Mouse (Mus musculus) spleen, adult 2 months (tissue): ENCODE measurements at regions not wholly inside any gene's neighbourhood (a gene's known extent, or its start where the extent isn't known, plus 50 kb on each side); places are given as distances from the start of the nearest gene placed in this dataset.

Source experiments
- CTCF ChIP-seq: fragments of 200-500 bp; IDR thresholded peaks from 2 replicates; pipeline ENCODE4 v1.5.1; 2011; ENCODE audit warnings: mild to moderate bottlenecking, inconsistent platforms; ENCODE audit not compliant: insufficient read depth, insufficient read length, insufficient replicate concordance; ENCODE audit errors: extremely low read depth
- POLR2A ChIP-seq: fragments of 200-500 bp; IDR thresholded peaks from 2 replicates; pipeline ENCODE4 v1.6.1; 2011; ENCODE audit warnings: low read depth, low read length, inconsistent platforms

DNA sequence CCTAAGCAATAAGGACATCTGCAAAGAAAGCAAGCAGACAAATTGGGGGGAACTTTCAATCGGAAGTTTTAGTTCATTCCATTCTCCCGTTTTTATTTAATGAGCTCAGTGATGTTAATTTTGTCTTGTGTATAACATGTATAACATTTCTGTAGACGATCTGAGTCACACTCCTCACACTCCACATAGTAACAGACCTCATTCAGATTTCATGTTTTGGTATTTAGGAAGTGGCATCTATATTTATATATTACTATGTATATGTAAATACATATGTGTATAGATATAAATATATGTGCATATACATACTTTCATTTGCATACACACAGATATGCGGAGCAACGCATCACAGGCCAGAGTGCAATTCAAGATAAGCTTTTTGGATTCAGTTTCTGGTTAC is 444.9 kb upstream of the Fam92a start:
- TF ChIP-seq POLR2A (no peak), CTCF (no peak)
